ENCODE assay signal across 9 mouse cellular contexts in the genomic region with DNA sequence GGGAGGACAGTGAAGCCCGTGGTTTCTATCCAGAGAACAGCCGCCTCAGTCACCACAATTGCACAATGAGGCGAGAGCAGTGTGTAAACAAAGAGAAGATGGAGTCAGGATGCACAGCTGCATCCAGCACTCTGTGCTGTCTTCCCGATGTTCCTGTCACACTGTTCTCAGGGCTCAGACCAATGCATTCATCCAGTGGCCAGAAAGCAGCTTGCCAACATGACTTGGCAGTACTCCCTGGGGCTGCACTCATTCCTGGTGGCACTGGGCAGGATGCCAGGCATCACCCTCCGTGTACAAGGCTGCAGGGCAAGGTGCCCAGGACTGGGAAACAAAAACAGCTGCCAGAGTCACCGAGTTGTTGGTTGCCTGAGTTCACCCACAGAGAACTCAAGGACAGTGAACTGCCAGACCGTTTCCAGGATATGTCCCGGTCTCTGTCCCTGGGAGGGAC.
DNase-seq lines count a peak whose midpoint lies in the region; ATAC-seq and TF ChIP-seq lines count a peak whose summit lies in the region.
"Had no signal": no experiment of that assay in that cellular context is flagged by ENCODE, and none has a peak within 500 bp of the region (broad histone marks: within the 10 kb centered on the region; RNA-seq: fewer than 3 reads in every experiment).

No protein-coding gene starts in this region.

- WGBS in forebrain, embryonic 13.5 days: 48% methylated on average over 8 of the region's 8 CpGs
- 86% methylated on average over 8 of the region's 8 CpGs for WGBS in forebrain, embryonic 10.5 days
- 8% methylated on average over 8 of the region's 8 CpGs for WGBS in lung, adult 2 months

- no peak overlapping the region for H3K27ac ChIP-seq in forebrain, embryonic 13.5 days
- H3K27ac ChIP-seq in forebrain, embryonic 10.5 days: no peak overlapping the region
- H3K27ac ChIP-seq: embryonic facial prominence, embryonic 13.5 days had no signal

- H3K9me3 ChIP-seq in forebrain, embryonic 13.5 days (replicated peaks): no peaks in the 10 kb centered on the region
- no peaks in the 10 kb centered on the region for H3K9me3 ChIP-seq in forebrain, embryonic 10.5 days
- H3K9me3 ChIP-seq: embryonic facial prominence, embryonic 13.5 days had no signal

- 0 out of 2 replicates have a peak overlapping the region, but pooled peaks have one; percentile 6 for H3K4me2 ChIP-seq in forebrain, embryonic 13.5 days
- H3K4me2 ChIP-seq: embryonic facial prominence, embryonic 13.5 days had no signal

- H3K36me3 ChIP-seq in forebrain, embryonic 13.5 days (ENCODE audit: poor library complexity, severe bottlenecking): no peaks in the 10 kb centered on the region
- H3K36me3 ChIP-seq in forebrain, embryonic 10.5 days (replicated peaks): no peaks in the 10 kb centered on the region
- H3K36me3 ChIP-seq: embryonic facial prominence, embryonic 13.5 days had no signal

- DNase-seq in forebrain, embryonic 10.5 days (ENCODE audit: extremely low spot score, low spot score): no peak
- DNase-seq in brain, adult 2 months (ENCODE audit: low read depth, low spot score): peak; percentile 96
- peak; percentile 84 to 89 for DNase-seq in frontal cortex, postnatal 36 days (ENCODE audit: low spot score in 2 of 2)
- DNase-seq in kidney, adult 9 months: peak; percentile 95
- DNase-seq in lung, adult 2 months: peak; percentile 73
- DNase-seq in right cerebral cortex, adult 18-20 months: peak; percentile 90
- no peak for DNase-seq in embryo, embryonic 11 days

- H3K4me3 ChIP-seq in forebrain, embryonic 13.5 days: no peak overlapping the region
- H3K4me3 ChIP-seq in forebrain, embryonic 10.5 days: no peak overlapping the region
- no peak overlapping the region for H3K4me3 ChIP-seq in lung, adult 2 months (replicated peaks; ENCODE audit: extremely low read depth, low read depth, low read length)
- H3K4me3 ChIP-seq: embryonic facial prominence, embryonic 13.5 days had no signal

- peak; percentile 93 for ATAC-seq in forebrain, embryonic 13.5 days

- no peak for TF ChIP-seq POLR2A in lung, adult 2 months (IDR thresholded peaks at IDR 0.05; ENCODE audit: borderline replicate concordance, extremely low read depth, low read depth, low read length)

- no peaks in the 10 kb centered on the region for H3K27me3 ChIP-seq in forebrain, embryonic 13.5 days
- H3K27me3 ChIP-seq in forebrain, embryonic 10.5 days (ENCODE audit: poor library complexity, severe bottlenecking): no peaks in the 10 kb centered on the region
- H3K27me3 ChIP-seq: embryonic facial prominence, embryonic 13.5 days had no signal

- TF ChIP-seq CTCF in lung, adult 2 months (IDR thresholded peaks at IDR 0.05; ENCODE audit: insufficient read depth, low read length): no peak

- peaks cover 9% of the 10 kb centered on the region for H3K4me1 ChIP-seq in forebrain, embryonic 13.5 days
- no peaks in the 10 kb centered on the region for H3K4me1 ChIP-seq in forebrain, embryonic 10.5 days
- H3K4me1 ChIP-seq in lung, adult 2 months (ENCODE audit: control insufficient read depth, insufficient read depth, low read length): no peaks in the 10 kb centered on the region

- no peak overlapping the region for H3K9ac ChIP-seq in forebrain, embryonic 13.5 days
- H3K9ac ChIP-seq: embryonic facial prominence, embryonic 13.5 days had no signal

Comparison
In these comparisons a context has a peak if more than half of its experiments do, and no peak if none do; other contexts are left out.
1. DNase-seq: peak in brain, adult 2 months (single experiment), frontal cortex, postnatal 36 days (2 of 2), kidney, adult 9 months (single experiment), lung, adult 2 months (single experiment) and right cerebral cortex, adult 18-20 months (single experiment); none in forebrain, embryonic 10.5 days (single experiment) and embryo, embryonic 11 days (single experiment).